Mouse (Mus musculus) lung, postnatal 0 days (tissue): ENCODE data around the gene Ephb4.

ENCODE experiments used
- CTCF ChIP-seq: IDR thresholded peaks from 2 replicates; pipeline ENCODE4 v1.5.1; 2016; ENCODE audit warnings: antibody characterized with exemption, mild to moderate bottlenecking
- EP300 ChIP-seq: IDR thresholded peaks from 2 replicates; pipeline ENCODE4 v1.6.1; 2016; ENCODE audit warnings: antibody characterized with exemption, mild to moderate bottlenecking, control low read depth

- TF ChIP-seq CTCF: no peak
- TF ChIP-seq EP300: no peak
Measured at GRCm38 (mm10) chr5:137386712-137387111, 36.8 kb downstream of the Ephb4 start.
